Mouse (Mus musculus) retina, embryonic 14.5 days (tissue): ENCODE measurements around the gene Ndufs2.

Experiments
- DNase-seq: peaks from one replicate; pipeline ENCODE4 v3.0.0-alpha.2; 2015; ENCODE audit warnings: low spot score

Gene Ndufs2

DNA sequence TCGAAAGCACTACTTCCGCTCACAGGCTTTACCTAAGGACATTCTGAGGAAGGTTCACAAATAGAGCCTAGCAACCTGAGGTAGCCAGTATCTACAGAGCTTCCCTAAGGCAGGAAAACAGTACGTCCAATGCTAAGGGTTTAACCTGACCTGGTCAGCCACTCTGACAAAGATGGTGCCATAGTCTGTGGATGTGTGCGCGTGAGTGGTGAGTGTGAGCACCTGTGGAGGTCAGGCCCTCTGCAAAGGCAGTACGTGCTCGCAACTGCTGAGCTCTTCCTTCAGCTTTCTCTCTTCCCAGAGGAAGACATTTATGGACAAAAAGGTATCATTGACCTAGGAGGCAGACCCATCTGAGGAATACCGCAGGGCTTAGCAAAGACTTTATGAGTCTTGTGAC lies 27.2 kb upstream of the Ndufs2 start:
- DNase-seq, result no peak

DNA sequence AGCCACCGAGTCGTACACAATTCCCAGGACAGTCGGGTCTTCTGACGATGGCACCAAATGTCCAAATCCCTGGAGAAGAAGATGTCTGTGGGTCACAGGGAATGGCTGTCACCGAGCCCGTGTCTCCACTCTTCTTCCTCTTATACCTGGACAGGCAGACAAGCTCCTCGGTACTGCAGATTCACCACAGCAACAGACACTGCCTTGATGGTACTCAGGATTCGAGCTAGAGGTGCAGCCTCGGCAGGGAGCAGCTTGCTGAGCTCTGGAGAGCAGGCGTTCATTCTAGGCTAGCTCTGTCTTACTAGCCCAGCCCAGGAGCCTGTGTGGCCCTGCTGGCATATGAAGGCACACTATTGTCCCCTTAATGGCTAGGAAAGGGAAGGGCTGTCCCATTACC lies 26.5 kb upstream of the Ndufs2 start:
- DNase-seq, result no peak

DNA sequence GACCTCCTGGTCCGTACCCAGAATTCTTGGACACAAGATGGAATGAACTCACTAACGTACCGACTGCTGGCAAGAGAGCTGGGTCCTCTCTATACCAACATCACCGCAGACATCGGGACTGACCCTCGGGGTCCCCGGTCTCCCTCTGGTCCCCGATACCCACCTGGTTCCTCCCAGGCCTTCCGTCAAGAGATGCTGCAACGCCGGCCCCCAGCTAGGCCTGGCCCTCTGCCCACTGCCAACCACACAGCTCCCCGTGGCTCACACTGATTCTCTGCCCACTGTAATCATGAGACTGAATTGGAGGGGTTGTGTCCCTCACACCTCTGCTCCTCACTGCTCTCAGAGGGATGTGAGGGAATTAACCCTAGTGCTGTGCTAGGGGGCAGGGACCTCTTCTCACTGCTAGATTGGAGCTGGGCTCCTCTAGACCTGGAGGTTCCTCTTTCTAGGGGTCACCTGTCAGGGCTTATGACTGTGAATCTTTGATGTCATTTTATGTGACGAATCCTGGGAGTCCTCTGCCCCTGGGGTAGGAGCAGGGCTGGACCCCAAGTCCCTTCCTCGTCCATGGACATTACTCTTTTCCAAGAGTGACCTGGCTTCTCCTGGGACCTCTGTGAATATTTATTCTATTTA lies 25.0 kb upstream of the Ndufs2 start:
- DNase-seq, result no peak

DNA sequence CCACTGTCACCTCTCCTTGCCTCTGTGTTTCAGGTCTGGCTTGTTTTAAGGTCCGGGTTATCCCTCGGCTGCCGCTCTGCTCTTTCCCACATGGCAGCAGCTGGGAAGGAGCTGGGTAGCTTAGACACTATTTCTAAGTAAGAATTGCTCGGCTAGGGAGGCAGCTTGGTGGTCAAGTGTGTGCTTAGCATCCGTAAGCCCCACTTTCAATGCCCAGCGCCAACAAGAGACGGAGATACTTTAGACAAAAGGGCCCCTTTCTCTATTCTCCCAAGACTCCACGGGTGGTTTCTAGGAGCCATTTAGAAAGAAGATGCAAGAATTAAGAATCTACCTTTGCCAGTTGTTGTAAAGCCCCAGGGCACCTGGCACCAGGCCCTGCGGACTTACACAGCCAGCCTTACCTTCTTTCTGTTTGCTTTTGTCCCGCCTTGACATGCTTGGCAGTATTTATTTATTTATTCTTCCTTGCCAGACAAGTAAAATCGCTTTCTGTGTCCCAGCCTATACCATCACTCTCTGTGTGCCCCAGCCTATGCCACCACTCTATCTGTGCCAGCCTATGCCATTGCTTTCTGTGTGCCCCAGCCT lies 24.1 kb upstream of the Ndufs2 start:
- DNase-seq, result no peak

DNA sequence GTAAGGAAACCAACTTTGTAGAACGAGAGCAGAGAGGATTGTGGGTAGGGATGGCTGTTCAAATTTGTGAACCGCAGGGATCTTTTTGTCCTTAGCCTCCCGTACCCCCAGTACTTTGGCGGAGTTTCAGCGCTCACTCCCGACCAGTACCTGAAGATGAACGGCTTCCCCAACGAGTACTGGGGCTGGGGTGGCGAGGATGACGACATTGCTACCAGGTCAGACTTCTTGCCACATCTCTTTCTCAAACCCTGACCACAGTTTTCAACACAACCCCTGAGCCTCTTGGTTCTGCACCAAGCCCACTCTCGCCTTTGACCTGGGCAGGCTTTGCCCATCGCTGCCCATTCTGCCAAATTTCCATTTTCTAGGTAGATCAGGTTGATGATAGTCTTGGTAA lies 23.0 kb upstream of the Ndufs2 start:
- no peak for DNase-seq

DNA sequence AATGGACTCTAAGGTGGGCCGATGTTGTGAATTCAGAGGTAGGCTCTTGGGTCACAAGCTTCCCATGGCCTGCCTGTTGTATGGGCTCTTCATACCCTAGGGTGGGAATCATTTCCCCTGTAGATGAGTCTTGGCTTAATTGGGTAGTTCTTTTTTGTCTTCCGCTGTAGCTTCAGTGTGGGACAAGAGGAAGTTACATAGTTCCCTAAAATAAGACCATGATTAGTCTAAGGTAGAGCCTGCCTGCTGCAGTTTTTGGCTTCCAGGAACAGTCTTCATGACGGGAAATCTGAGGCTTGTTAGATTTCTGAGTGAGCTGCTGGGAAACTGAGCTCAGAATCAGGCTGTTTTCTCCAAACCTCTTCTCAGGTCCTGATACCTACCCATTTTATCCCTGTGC lies 20.9 kb upstream of the Ndufs2 start:
- no peak for DNase-seq

DNA sequence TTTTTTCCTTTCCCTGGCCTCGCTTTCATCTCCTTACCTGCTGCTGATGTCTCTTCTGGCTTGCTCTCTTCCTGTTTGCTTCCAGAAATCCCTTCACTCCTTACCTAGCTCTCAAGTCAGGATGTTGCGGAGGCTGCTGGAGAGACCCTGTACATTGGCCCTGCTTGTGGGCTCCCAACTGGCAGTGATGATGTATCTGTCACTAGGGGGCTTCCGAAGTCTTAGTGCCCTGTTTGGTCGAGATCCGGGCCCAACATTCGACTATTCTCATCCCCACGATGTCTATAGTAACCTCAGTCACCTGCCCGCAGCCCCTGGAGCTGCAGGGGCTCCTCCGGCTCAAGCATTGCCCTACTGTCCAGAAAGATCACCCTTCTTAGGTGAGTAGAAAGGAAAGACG lies 20.4 kb upstream of the Ndufs2 start:
- no peak for DNase-seq

DNA sequence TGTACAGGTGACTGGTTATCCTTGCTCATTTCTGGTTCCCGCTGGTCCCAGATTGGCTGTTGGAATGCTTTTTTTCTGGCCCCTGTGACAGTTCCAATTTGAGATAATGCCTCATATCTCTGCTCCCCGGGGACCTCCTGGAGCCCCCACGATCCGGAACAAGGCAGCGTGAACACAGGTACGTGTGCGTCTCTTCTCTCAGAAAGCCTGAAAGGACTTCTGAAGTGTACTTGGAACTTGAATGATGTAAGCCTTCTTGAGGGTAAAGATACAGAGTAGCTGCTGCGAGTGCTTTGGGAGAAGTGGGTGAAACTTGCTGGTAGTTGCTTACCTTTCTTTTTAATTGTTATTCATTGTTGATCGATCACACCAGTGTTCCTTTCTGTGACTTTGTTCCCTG lies 20.0 kb upstream of the Ndufs2 start:
- DNase-seq, result no peak

DNA sequence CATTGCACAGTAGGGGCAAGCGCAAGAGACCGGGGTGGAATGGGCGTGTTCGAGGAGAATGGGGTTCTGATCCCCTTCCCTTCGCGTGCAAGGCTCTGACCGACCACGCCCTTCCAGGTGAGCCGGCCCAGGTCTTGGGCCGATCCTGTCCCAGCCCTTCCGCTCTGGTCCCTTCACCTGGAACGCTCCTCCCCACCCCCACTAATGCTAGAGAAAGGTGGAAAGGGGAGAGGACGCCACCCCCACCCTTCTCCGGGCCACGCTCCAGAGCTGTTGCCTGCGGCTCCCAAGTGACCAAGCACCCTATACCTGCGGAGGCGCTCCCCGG lies 19.3 kb upstream of the Ndufs2 start:
- no peak for DNase-seq

DNA sequence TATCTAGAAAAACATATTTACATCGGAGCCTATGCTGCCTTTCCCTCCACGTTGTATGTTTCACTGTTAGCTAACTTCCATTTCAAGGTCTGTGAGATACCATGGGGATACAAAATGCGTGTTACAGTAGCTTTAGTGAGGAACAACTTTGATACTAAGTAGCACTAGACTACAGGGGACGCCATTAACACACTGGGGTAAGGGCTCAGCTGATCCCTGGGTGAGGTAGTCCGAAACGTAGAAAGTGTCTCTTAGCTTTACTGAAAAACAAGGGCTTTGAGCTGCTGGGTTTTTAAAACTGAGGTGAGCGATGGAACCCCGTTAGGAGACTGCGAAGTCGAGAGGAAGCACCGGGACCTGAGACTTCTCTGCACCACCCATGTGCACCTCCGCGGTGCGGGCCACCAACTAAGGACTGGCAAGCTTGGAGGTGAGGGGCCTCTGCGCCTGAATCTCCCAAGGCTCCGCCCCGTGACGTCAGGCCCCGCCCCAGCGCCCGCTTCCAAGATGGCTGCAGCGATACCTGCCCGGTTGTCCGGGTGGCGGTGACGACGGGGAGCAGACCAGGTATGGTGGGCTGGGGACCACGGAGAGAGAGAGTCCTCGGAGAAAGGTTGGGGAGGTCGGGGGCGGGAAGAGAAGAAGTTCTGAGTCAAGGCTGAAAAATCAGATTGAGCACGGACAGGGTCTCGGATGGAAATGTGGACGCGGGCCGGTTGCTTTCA lies 18.8 kb upstream of the Ndufs2 start, which contains the start of gene B4galt3:
Gene B4galt3 (plus strand): TSS at position 481 of the 725 bp plus-strand sequence.
- DNase-seq, result peak; percentile 95

DNA sequence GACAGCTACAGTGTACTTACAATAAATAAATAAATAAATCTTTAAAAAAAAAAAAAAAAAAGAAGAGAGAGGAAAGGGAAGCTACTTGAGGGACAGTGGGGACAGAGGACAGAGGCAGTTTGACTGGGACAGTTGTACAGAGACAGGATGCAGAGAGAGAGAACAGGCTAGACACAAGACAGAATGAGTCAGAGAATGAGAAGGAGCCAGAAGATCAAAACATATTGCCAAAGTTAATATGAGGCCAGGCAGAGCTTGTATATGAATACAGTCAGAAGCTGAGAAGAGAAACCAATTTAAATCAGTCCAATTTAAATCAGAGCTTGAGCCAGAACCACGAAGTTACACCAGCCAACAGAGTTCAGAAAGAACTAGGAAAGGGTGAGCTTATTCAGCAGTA lies 17.2 kb upstream of the Ndufs2 start:
- DNase-seq, result no peak

DNA sequence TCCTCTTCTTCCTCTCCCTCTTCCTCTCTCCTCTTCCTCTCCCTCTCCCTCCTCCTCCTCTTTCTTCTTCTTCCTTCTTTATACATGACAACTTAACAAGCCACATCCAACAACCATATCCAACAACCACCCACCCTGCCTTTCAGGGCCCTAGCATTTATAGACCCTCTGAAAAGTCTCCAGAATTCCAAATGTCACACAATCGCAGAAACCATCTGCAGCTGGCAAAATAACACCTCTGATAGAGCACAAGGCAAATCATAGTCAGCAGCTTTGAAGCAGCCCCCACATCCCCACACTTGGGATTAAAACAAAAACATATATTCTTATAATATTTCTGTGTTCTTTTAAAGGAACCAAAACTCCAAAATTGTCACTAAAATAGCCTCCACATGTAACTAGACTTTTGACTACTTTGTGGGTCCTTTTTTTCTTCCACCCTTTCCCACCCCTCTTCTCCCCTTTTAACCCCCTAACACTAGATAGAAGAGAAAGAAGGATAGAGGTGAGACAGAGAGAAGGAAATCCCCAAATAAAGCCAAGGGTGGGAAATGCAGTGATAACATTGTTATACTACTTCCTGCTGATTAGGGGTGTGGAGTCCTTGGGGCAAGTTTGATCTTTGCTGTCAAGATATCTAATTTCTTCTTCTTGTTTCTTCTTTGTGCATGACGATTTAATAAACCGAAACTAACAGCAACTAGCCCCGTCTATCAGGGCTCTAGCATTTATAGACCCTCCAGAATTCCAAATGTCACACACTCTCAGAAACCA lies 15.0 kb upstream of the Ndufs2 start:
- DNase-seq, result no peak

DNA sequence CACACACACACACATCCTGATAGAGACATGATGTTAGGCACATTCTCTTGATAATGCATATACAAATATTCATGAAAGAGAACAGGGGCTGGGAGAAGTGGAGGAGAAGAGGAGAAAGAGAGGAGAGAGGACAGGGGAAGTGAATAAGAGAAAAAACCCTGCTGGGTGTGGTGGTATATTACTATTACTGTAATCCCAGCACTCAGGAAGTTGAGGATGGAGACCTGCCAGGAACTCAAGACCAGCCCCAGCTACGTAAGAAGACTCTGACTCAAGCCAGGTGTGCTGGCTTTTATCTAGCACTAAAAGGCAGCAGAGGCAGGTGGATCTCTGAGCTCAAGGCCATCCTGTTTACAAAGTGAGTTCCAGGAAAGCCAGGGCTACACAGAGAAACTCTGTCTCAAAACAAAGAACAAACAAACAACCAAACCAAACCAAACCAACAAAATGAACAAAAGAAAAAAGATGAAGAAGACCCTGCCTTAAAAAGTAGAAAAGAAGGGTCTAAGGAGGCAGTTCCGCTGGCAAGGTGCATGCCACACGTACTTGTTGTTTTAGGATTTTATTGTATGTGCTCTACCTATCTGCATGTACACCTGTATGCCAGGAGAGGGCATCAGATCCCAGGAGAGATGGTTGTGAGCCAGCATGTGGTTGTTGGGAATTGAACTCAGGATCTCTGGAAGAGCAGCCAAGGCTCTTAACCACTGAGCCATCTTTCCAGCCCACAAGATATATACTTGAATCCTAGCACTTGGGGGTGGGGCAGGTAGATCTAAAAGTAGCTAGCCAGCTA lies 12.7 kb upstream of the Ndufs2 start:
- no peak for DNase-seq

DNA sequence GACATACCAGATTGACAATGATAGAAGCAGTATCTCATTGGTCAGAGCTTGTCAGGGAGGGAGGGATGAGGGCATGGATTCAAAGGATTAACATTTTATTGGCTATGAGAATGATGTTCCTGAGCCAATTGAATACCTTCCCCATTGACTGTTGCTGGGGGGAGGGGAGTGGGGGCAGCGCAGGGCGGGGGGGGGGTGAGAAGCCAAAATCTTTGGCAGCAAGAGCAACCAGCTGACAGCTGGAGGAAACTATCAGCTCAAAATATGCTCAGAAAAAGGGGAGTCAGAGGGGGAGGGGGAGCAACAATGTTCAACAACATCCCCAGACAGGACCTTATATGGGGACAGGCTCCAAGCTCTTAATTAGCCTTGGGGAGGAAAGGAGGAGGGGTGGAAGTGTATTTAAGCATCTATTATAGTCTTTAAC lies 12.0 kb upstream of the Ndufs2 start:
- peak; percentile 64 for DNase-seq

DNA sequence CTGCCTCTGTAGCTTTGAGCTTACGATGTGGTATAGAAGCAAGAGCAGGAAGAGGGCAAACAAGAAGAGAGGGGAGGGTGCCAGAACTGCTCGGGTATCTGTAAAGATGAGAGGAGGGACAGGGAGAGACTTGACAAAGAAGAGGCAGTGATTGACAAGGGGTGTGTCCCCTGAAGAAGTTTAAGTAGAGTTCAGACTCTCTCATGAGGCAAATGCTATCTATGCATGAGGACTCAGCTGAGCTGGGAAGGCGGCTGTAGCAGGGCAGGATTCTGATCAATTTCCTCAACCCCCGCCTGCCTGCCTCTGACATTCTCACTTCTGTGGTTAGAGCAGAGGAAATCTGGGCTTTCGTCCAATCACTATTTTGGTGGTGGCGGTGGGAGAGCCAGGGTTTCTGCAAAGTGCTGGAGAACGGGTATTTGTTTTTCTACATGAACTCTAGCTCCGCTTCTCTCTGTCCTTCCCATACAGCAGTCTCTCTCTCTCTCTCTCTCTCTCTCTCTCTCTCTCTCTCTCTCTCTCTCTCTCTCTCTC lies 11.5 kb upstream of the Ndufs2 start:
- peak; percentile 29 for DNase-seq

DNA sequence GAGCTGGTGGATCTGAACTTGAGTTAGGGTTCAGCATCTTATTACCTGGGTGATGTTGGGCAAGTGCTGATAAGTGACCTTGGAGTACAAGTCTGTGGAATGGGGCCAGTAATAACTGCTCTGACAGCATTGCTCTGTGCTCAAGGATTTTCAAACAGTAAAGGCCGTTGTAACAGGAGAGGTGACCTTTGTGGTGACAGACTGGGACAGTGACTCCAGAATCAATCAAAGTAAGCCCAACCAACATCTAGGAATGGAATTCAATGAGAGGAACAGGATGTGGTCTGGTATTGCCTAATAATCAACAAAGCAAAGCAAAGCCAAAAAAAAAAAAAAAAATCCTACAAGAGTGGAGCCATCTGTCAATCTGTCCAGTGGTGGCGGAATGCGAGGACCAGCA lies 9.1 kb upstream of the Ndufs2 start:
- no peak for DNase-seq

DNA sequence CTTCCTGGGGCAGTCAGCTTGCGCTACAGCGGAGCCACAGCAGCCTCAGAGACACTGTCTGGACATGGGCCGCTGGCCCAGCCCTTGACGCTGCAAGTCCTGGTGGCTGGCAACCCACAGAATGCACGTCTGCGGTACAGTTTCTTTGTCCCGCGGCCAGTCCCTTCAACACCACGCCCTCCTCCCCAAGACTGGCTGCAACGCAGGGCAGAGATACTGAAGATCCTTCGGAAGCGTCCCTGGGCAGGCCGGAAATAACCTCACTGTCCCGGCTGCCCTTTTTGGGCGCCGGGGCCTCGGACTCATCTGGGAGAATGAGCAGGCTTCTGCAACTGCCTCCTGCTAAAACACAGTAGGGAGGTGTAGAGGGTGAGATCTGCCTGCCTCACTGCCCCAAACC lies 7.7 kb upstream of the Ndufs2 start:
- DNase-seq, result no peak

DNA sequence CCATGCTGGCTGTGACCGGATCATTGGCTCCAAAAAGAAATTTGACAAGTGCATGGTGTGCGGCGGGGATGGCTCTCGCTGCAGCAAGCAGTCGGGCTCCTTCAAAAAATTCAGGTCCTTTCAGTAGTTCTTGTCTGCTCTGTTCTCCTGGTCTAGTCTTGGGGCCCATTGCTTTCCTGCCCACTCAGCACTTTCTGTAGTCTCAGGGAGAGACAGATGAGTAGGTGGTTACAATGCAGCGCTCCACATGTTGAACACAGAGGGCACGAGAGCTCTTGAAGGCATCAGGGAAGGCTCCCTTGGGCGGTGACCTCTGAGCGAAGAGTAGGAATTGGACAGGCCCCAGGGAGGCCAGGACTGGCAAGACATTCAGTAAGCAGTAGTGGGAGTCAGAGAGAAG lies 6.6 kb upstream of the Ndufs2 start:
- DNase-seq, result no peak

DNA sequence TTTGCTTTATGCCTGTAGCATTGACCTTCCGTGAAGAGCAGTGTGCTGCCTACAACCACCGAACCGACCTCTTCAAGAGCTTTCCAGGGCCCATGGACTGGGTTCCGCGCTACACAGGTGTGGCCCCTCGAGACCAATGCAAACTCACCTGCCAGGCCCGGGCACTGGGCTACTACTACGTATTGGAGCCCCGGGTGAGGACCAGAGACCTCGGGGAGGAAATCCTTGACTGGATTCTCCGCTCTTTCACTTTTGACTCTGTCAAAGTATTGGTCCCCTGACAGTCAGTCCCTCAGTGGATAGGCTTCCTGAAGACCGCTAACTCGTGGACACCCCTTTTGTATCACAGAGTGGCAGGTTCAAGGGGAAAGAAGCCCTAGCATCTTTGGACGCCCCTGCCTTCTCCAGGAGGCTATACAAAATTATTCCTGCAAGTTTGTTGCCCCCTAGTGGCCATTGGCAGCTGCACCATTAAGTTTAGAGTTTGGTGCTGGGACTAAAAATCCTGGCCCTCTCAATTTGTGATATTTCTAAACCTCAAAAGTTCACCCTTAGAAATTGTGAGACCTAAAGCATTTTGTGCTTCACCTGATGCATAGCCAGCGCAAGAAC lies 5.9 kb upstream of the Ndufs2 start:
- peak; percentile 91 for DNase-seq

DNA sequence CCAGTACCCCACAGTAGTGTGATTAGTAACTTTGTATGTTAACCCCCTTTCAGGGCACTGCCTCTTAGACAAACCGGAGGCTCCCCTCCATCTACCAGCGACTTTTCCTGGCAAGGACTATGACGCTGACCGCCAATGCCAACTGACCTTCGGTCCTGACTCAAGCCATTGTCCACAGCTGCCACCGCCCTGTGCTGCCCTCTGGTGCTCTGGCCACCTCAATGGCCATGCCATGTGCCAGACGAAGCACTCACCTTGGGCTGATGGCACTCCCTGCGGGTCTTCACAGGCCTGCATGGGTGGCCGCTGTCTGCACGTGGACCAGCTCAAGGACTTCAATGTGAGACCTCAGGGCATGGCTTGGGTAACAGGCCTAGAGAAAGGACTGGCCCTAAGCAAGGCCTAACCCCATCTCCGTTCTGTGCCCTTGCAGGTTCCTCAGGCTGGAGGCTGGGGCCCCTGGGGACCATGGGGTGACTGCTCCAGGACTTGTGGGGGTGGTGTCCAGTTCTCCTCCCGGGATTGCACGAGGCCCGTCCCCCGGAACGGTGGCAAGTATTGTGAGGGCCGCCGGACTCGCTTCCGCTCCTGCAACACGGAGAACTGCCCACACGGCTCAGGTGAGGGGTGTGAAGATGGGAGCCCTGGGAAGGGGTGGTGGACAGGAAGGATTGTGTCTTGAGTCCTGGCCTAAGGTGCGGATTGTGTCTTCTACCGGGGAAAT lies 5.1 kb upstream of the Ndufs2 start:
- DNase-seq, result no peak

DNA sequence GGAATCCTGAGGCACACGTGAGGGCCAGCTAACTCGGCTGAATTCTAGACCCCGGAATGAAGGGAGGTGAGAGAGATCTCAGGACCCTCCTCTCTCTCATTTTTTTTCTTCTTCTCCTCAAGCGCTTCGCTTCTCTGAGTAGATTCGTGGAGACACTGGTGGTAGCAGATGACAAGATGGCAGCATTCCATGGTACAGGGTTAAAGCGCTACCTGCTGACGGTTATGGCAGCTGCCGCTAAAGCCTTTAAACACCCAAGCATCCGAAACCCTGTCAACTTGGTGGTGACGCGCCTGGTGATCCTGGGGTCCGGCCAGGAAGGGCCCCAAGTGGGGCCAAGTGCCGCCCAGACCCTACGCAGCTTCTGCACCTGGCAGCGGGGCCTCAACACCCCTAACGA lies 1.2 kb upstream of the Ndufs2 start:
- no peak for DNase-seq
